Mouse (Mus musculus) gastrocnemius, postnatal 25 days (tissue): ENCODE data around the gene Sec14l4. TPM values are rescaled to one million over a fixed set of nuclear protein-coding genes. Genes with fewer than 3 reads are reported as not detected.

Experiments
- DNase-seq: peaks from one replicate; pipeline ENCODE4 v3.0.0; 2022
- total RNA-seq, 2 experiments: library from RNA; stranded (reverse); gene quantifications; 1 replicate in 1 of 2; 2 replicates in 1 of 2; pipeline ENCODE4 v1.2.3; 2021

Gene Sec14l4
- total RNA-seq, 2 experiments from 2014 or later = not detected

DNA sequence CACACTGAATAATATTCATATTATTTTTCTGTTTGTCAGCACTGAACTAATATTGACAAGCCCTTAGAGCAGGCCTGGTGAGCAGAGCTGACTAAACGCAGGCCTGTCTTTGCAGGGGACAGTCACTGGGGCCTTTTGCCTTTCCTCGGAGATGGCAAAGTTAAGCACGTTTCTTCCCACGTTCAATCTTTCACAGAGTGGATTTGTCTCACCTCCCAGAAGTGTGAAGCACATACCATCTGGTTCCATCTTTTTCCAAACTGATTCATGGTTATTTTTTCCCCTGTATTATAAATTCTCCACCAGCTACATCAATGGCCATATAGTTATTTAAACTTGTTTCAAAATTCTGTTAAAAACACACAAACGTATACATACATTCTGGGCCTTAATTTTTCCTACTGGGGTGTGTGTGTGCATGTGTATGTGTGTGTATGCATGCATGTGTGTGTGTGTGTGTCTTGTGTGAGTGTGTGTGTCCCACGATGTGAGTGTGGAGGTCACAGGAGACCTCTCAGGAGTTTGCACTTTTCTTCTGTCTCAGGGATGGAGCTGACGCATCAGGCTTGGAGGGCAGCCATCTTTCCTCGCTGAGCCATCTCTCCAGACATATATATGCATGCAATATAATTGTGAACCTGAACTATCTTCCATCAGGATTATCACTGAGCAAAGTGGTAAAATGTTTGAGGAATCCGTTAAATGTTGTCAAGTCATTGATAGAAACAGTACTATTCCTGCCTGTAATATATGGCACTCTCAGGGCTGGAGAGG is 3.5 kb upstream of the Sec14l4 start:
- no peak for DNase-seq

GRCm38 (mm10) chr11:4029343-4029742 is 1.9 kb upstream of the Sec14l4 start:
- DNase-seq = no peak

GRCm38 (mm10) chr11:4031961-4032360 is 699 bp downstream of the Sec14l4 start:
- DNase-seq = no peak

DNA sequence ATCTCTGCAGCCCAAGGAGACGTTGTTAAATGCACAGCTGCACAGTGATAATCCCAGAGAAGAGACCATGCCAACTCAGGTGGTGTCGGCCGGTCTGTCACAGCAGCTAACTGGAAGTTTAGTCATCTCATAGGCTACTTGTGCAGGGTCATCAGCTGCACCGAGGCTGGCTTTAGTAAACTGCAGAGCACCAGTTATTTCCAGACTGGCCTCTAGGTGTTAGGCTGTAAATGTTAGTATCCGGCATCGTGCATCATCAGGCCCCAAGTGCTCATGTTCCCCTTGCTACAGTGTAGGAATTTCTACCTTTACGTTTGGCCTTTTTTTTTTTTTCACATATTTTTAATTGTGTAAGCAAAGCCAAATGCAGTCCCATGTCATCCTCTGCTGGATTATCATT is 2.2 kb downstream of the Sec14l4 start:
- no peak for DNase-seq

- no peak for DNase-seq
Measured at GRCm38 (mm10) chr11:4034169-4034568, 2.9 kb downstream of the Sec14l4 start.

DNA sequence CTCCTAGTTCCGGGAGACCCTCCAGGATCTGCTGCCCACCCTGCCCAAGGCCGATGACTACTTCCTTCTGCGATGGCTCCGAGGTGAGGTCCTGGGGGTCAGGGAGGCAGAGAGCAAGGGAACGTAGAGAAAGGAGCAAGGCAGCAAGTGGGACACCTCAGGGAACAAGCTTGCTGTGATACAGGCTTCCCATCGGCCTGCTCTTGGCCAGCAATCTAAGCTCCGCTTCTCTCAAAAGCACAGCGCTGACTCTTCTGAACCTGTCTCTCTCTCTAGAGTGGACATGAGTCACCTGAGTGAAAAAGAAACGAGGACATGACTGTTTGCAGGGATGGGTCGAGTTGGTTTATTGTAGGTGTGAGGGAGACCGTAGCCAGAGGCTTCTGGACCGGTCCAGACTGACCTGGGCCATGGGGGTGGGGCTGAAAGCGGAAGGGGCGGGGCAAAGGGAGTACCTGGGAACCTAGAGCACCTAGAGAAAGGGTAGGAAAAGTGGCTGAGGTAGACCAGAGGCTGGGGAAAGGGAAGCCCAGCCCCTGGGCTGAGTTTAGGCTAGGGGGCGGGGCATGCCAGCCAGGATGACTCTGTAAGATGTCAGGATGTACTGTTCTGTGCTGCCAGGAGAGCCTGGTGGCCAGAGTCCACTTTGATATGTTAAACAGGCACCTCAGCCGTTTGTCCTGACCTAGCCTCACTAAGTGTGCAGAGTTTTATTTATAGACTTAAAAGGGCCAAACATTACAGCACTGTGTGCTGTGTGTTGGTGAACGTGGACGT is 4.0 kb downstream of the Sec14l4 start:
- DNase-seq = no peak

- DNase-seq = no peak
Measured at GRCm38 (mm10) chr11:4035916-4036315, 4.7 kb downstream of the Sec14l4 start.

DNA sequence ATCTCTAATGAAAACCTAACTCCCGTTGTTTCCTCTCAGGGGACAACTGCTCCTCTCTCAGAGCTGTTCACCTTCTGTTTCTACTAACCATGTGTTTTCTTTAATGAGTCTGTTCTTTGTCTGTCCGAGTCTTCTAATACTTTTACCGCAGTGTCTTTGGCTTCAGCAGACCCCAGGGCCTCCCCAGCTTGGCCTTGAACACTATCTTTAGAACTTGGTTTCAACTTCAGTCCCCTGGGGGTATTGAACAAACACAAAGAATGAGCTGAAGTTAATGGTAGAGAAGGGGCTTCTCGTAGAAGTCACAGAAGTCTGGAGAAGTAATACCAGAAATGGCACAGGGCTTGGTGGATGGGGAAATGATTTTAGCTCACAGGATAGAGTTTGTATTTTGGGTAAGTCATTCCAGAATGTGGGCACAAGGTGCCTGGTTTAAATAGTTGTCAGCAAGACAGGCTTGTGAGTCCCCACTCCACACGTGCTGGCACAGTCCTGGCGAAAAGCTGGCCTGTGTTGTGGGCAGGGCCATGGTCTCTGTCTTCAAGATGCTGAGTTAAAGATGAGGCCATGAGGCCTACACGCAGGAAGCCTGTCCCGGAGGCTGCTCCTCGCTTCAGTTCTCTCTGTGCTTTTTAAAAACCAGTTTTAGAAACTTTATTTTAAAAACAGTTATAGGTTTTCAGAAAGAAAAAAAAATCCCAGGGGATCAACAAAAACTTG is 5.3 kb downstream of the Sec14l4 start:
- no peak for DNase-seq

GRCm38 (mm10) chr11:4039951-4040350 is 8.7 kb downstream of the Sec14l4 start:
- DNase-seq = no peak

DNA sequence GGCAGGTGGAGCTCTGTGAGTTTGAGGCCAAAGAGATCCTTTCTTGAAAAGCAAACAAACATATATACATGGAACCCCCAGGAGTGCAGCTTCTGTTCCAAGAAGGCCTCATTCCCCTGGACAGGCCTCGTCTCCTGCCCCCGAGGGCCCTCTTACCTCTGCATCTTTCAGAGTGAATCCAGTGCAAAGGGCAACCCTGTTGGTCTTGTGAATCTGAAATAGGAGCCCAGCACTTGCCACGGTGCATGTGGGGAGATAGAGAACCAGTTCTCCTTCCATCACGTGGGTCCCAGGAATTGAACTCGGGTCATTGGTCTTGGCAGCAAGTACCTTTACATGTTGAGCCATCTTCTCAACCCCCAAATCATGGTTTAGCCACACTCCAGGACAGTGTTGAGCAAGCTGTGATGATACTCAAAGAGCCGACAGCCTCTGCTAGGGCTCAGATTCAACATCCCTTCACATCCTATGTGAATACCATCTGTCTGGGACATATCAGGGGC is 9.9 kb downstream of the Sec14l4 start:
- no peak for DNase-seq

GRCm38 (mm10) chr11:4043081-4043480 is 11.8 kb downstream of the Sec14l4 start:
- no peak for DNase-seq

DNA sequence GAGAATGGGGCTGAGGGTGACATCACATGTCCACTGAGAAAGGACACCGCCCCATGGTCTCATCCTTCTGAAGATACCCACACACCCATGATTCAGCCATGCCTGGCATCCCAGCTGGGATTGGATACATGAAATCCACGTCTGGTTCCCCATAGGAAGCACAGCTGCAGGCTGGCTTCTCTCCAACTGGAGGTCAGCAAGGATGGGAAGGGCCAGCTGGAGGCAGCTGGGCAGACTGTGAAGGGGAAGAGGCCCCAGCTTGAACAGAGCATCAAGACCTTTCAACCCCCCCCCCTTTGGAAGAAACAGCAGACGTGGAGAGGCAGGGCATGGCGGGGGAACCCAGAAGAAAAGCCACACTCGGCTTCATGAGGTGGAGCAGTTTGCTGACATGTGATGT is 15.3 kb downstream of the Sec14l4 start:
- DNase-seq = no peak

GRCm38 (mm10) chr11:4047766-4048165 is 16.5 kb downstream of the Sec14l4 start:
- no peak for DNase-seq

GRCm38 (mm10) chr11:4048438-4048837 is 17.2 kb downstream of the Sec14l4 start:
- DNase-seq = no peak

- no peak for DNase-seq
Measured at GRCm38 (mm10) chr11:4053586-4053985, 22.3 kb downstream of the Sec14l4 start.

DNA sequence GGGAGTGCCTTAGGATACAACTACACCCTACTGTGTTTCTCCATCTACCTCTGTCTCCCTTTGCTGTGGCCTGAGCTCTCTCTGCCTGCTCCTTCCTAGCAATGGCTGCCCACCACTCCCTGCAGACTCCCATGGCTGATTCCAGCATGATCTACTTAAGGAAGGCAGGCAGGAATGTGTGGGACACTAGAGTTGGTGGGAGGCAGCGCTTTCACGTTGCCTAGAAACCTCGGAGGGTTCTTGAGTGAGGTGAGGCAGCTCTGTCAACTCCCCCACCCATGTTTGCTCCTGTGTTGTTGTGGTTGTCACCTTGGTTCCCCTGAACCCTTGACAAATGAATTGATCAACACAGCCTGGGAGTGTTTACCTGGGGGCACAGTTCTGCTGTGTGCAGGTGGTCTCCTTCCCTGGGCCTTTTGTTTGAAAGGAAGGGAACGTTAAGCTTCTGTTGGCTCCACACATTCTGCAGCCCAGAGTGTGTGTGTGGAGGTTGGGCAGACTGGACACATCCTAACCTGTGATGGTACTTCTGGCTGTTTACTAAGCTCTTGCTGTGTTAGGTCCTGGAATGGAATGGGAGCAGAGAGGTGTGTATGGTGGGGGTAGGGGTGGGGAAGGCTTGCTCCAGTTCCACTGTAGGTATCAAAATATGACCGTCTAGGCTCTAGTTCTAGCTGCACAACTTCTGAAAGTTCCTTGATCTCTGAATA is 29.8 kb downstream of the Sec14l4 start:
- DNase-seq = no peak

DNA sequence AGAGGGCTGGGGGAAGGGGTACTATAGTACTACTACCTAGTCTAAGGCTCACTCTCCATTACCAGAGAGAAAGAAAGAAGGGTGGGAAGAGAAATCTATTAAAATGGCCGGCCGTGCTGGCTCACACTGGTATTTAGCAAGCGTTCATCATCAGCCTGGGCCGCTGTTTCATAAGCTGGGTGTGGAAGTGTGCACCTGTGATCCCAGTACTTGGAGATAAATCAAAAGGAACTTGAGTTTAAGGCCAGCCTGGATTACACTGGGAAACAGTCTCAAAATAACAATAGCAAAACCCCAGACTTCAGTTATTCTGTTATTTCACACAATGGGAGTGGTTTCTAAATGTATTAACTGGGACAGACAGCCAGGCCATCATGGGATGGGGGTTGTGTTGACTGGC is 31.3 kb downstream of the Sec14l4 start:
- DNase-seq = no peak

DNA sequence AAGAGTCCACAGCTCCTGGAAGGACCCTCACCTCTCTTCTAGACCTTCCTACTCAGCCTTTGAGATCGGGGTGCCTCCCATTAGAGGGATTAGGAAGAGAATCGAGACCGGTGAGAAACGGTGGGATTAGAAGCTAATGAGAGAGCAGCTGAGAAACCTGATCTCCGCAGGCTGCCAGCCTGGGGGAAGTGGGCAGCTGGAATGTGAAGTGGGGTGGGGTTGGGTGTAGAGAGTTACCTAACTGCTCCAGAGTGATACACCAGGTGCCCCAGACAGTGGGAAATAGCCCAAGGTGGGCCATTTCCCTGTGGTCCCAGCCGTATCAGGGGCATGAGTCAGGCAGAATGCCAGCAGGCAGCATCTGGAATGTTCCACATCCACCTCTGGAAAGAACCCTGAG is 31.7 kb downstream of the Sec14l4 start:
- DNase-seq = no peak

- DNase-seq = no peak
Measured at GRCm38 (mm10) chr11:4064627-4065122, 33.4 kb downstream of the Sec14l4 start, which contains the start of gene Sec14l3. TSS of gene Sec14l3 (plus strand) at chr11:4064841.

GRCm38 (mm10) chr11:4069664-4070063 is 38.4 kb downstream of the Sec14l4 start:
- no peak for DNase-seq

DNA sequence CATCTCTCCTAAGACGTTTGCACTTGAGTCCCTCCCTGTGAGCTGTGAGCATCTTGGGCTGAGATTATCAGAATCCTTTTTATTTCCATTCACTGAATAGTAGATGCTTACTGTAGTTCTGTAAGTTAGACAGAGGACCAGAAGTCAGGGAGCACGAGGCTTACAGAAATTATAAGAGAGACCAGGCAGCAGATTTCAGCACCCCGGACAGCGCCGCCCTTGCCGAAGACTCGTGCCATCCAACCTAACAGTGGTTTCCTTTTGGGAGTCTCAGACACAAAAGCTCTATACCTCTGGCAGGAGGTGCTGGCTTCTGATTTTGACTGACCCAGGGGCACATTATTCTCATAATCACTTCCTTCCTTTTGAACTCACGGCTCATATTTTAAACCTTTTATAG is 45.4 kb downstream of the Sec14l4 start:
- no peak for DNase-seq
